Mouse (Mus musculus) ovary, postnatal 14 days (tissue): ENCODE data around the gene Cnr2.

ENCODE experiments used
- DNase-seq: peaks from one replicate; pipeline ENCODE4 v3.0.0; 2022; ENCODE audit warnings: low spot score

Cnr2 gene

GRCm38 (mm10) chr4:135966283-135966682 lies 71.1 kb downstream of the Cnr2 start:
- DNase-seq: no peak

- no peak for DNase-seq
Observed at GRCm38 (mm10) chr4:135967086-135967760, 72.0 kb downstream of the Cnr2 start.

GRCm38 (mm10) chr4:135968271-135968869 lies 73.2 kb downstream of the Cnr2 start:
- DNase-seq: no peak

GRCm38 (mm10) chr4:135969070-135969750 lies 74.0 kb downstream of the Cnr2 start:
- DNase-seq: no peak
